Mouse (Mus musculus): Measurements from ENCODE around the gene Ndufaf3.
"Not testable (repeated sequence)": the region's sequence is repeated elsewhere in the genome, so short reads cannot be mapped to it uniquely, and the experiment has no call there.

Ndufaf3 gene

DNA sequence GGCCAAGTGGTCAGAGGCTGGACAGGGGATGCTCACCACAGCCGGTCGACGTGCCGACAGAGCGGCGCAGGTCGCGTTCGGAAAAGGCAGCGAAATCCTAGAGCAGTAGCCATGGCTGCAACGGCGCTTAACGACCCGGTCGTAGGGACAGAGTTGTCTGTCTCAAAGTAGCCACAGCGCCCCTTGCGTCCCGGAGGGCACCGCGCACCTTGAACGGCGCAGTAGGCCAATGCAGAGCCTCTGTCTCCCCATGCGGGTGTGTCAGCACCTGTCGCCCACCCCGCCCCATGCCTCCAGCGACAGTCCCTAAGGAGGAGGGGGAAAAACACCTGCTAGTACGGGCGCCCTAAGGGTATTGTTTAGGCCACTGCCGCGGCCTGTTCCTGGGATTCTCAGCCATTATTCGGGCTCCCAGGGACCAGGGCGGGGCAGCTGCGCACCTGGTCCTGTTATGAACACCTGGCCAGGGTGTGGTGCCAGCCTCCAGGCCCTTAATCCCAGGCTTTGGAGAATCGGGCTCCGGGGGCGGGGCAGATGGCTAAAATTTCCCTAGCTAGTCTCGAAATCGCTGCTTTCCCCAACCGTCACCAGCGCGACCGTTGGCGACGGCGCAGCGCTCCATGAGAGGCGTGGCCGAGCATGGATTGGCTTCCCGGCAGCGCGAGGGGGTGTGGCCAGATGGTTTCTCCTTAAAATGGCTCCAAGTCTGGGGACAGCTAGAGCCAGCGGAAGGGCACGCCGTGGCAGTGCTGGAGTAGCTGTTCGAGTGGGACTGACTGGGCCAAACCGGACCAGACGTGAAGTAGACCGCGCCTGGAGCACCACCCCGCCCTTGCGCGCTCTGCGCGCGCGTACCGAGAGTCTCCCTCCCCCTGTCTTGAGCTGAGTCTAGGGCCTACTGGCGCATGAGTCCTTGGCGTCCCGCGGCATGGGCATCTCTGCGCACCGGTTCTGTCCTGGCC lies at the start of gene Ndufaf3:
Gene Ndufaf3 (minus strand): TSS at position 620 of the 962 bp plus-strand sequence.
- DNase-seq (ENCODE audit: low read depth, low spot score) = peak; percentile 98

DNA sequence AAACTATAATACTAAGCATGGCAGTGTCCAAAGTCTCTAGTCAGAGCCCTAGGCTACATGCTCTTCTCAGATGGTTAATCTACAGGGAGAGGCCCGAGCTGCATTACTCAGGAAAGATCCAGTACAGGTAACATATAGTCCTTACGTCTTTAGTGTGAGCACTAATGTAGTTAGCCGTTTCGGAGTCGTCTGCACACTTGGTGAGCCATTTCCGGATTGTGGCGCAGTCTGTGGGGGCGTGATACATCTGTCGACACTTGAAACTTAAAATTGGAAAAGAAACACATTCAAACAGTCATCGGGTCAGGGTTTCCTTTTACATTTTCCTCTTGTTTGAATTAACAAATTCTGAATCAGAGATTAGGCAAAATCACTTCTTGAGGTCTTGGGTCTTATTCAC lies 44.3 kb upstream of the Ndufaf3 start:
- DNase-seq (ENCODE audit: low read depth, low spot score) = no peak

DNA sequence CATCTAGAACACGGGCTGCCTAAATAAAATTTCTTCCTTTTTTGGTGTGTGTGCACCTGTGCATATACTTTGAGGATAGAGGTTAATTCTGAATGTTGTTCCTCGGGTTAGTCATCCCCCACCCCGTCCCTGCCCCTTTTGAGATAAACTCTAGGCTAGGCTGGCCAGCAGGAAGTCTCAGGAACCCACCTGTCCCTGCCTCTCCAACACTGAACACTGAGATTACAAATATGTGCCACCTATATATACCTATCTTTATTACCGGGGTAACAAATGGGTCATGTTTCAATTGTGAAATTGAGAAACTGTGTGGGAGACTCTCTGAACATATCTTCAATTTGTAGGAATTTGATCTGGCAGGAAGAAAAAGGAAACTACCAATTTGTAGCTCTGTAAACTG lies 41.7 kb upstream of the Ndufaf3 start:
- no peak for DNase-seq (ENCODE audit: low read depth, low spot score)

DNA sequence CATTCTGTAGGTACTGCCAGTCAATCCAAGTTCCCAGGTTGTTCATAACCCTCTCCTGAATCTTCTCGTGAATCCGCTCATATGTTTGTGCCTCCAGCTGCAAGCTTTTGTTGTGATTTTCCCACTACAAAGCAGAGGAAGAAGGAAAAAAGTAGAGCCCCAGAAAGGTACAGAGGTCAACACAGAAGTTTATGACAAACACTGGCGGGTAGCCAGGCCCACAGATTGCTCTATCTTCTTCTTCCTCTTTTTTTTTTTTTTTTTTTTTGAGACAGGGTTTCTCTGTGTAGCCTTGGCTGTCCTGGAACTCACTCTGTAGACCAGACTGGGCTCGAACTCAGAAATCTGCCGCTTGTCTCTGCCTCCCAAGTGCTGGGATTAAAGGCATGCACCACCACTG lies 40.7 kb upstream of the Ndufaf3 start:
- DNase-seq (ENCODE audit: low read depth, low spot score) = not testable (repeated sequence)

DNA sequence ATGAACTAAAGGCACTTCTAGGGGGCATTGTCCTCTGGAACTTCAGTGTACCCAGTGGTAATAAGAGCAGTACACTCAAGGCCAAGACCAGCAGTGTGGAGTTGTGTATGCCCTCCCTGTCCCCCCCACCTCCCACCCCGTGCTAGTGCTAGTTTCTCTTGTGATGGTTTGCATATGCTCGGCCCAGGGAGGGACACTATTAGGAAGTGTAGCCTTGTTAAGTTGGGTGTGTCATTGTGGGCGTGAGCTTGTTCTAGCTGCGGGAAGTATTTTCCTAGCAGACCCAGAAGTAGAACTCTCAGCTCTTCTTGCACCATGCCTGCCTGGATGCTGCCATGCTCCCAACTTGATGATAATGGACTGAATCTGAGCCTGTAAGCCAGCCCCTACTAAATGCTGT lies 34.8 kb upstream of the Ndufaf3 start:
- DNase-seq (ENCODE audit: low read depth, low spot score) = no peak

DNA sequence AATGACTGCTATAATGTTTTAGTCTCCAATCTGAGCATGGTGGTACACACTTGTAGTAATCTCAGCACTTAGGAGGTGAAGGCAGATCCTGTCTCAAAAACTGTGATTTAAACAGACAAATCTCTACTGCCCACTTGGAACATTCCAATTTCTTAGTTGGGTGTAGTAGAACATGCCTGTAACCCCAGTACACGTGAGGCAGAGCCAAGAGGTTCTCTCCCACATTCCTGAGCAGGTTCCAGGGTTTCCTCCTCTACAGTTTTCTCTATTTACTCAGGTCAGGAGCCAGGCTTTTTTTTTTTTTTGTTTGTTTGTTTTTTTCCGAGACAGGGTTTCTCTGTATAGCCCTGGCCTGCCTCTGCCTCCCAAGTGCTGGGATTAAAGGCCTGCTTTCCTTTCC lies 32.8 kb upstream of the Ndufaf3 start:
- no peak for DNase-seq (ENCODE audit: low read depth, low spot score)

DNA sequence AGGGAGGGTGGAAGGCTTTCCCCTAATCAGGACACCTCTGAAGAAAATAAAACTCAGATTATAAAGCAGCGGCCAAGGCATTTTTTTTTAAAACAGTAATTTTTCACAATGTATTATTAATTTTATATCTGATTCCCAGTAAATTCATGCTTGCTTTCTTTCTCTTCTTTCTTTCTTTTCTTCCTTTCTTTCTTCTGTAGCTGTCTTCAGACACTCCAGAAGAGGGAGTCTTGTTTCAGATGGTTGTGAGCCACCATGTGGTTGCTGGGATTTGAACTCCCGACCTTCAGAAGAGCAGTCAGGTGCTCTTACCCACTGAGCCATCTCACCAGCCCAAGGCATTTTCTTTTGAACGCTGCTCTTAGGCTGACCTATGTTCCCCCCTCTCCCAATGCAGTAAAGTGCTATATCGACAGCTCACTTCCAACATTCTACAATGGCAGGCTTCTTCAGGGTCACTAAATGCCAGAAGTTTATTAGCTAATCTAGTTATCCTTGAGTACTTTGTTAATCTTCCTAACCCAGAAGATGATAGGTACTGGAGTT lies 31.9 kb upstream of the Ndufaf3 start:
- no peak for DNase-seq (ENCODE audit: low read depth, low spot score)

DNA sequence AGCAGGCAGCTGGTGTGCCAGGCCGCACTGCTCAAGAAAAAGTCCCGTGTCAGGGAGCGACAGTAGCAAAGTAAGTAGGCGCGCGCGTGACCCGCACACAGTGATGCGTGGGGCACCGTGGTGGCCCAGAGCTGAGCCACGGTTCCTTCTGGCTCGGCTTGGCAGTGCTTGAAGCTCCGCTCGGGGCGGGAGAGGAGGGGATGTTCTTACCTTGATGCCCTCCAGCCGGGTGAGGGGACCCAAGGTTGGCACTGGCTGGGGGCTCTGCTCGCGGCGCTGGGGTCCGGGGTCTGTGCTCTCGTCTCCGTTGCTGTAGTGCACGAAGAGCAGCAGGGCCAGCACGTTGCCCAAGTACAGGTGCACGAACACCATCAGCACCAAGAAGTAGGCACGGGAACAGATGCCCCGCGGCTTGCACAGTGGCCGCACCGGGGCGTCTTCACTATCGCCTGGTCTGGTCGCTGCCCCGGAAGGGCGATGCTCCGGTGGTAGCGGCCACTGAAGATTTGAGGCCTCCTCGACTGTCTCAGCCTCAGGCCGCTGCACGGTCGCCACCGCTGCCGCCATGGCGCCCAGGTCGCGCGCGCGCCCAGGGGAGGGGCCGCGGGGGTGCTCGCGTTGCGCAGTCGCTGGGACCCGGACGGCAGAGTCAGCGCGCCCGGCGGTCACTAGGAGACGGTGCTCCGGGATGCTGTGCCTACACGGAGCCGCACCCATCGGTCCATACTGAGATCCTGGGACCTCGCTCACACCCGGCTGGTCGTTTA lies 29.9 kb upstream of the Ndufaf3 start, which contains the start of gene P4htm:
Gene P4htm (minus strand): TSS at position 670 of the 767 bp plus-strand sequence.
- DNase-seq (ENCODE audit: low read depth, low spot score) = peak; percentile 49

DNA sequence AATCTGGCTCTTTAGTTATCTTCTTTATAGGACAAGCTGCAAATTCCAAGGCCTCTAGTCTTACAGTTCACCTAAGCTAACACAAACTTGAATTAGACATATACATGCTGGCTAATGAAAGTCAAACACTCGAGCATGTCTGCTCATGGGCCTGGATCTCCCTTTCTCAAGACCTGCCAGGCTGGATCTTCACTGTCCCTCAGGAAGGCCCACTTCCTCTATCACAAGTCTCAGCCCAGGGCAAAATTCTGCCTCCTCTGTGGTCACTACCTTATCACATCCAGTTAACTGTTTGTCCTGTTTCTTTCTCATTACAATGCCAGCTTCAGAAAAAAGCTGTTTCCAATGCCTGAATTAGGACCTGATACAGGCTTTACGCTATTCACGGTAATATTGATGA lies 27.1 kb upstream of the Ndufaf3 start:
- DNase-seq (ENCODE audit: low read depth, low spot score) = no peak

DNA sequence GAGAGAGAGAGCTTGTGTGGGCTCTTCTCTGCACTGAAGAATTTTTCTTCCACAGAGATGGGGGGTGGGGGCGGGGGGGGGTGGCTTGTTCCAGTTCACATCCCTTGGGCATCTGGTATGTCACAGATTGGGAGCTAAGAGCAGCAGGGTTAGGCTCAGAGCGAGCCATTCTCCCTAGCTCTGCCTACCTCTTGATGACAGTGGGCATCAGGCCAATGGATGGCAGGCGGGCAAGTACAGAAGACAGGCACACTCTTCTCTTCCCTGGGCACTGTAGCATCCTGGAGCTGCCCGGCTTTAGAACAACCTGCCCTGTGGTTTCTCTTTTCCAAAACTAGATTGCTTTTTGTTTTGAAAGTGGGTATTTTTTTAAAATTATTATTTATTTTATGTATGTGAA lies 24.2 kb upstream of the Ndufaf3 start:
- no peak for DNase-seq (ENCODE audit: low read depth, low spot score)

DNA sequence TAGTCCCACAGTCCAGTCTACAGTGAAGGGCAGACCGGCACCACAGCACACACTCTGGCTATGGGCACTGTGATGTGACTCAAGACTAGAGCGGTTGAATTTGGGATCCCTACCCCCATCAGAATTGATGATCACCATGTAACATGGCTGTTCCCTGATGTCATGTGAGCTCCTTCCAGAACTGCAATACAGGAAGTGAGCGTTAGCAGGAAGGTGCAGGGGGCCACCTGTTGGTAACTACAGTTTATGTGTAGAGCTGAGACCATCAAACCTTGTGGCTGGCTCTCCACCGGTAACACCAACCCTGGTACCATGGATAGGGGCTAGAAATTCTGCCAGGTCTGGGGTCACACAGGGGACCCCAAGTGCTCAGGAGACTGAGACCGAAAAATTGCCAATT lies 22.0 kb upstream of the Ndufaf3 start:
- peak; percentile 50 for DNase-seq (ENCODE audit: low read depth, low spot score)

DNA sequence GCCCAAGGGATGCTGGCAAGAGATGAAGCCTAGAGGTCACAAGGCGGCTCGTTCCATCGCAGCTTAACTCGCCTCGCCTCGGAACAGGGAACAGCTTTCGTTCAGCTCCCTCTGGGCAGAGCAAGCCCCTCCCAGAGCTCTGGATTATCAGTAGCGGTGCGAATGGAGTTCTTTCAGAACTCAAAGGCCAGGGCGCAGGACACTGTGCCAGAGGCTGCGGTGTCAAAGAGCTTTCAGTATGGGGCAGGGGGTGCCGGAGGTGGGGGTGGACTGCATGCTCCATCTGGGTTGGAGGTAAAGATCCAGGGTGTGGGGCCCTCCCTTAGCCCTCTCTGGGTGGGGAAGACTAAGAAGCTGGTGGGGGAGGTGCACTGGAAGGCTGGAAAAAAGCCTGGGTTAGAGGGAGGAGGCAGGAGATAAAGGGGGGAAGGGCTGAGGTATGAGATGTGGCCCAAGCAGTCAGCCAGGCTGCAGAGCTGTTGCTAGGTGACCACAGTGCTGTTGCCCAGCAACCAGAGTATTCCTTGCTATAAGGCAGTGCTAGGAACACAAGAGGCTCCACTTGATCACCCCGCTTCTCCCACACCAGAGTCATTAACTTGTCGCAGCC lies 20.4 kb upstream of the Ndufaf3 start:
- no peak for DNase-seq (ENCODE audit: low read depth, low spot score)

DNA sequence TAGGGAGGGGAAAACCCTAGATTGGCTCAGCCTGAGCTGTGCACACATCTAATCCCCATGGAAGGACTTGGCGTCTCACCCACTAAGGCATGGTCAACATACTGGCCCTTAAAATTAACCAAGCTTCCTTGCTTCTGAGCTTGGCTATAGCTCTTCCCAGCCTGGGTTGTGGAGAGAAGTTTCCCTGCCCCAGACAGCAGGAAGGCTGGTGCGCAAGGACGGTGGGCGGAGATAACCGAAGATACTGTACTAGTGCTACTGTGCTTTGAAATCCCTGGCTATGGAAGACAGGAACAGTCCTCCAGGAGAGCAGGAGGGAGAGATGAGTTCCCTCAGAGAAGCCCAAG lies 12.1 kb upstream of the Ndufaf3 start:
- DNase-seq (ENCODE audit: low read depth, low spot score) = no peak

DNA sequence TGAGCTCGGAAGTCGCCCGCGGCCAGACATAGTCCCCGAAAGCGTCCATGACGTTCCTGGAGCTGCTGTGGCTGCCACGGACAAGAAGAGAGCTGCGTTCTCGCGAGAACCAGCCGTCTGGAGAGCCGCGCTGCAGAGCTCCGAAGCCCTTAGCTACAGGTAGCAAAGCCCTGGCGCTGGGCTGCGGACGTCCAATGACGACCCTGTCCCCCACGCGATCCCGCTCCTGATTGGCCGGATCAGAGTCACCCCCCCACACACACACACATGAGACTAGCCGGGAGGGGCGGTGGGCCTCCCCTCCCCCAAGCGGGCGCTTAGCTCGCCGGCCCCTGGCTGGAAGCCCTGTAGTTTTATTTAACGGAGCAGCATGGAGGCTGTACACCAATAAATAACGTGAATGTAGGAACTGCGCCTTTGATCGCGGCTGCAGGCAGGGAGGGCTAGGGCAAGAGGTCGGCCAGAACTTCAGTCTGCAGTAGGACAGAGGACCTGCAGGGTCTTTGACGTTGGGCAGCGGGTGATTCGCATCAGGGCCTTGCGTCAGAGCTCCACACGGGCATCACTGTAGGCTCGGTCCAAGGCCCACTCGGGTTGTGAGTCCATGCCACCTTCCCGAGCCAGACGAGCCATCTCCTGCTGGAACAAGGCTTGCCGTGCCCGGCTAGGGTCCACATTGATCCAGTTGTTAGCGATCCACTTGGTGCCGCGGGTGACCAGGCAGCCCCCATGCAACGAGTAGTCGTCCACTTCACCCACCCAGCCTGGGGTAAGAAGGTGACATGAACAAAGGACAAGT lies 11.5 kb upstream of the Ndufaf3 start, which contains the start of gene Wdr6:
Gene Wdr6 (minus strand): TSS at position 195 of the 799 bp plus-strand sequence.
- DNase-seq (ENCODE audit: low read depth, low spot score) = peak; percentile 98

DNA sequence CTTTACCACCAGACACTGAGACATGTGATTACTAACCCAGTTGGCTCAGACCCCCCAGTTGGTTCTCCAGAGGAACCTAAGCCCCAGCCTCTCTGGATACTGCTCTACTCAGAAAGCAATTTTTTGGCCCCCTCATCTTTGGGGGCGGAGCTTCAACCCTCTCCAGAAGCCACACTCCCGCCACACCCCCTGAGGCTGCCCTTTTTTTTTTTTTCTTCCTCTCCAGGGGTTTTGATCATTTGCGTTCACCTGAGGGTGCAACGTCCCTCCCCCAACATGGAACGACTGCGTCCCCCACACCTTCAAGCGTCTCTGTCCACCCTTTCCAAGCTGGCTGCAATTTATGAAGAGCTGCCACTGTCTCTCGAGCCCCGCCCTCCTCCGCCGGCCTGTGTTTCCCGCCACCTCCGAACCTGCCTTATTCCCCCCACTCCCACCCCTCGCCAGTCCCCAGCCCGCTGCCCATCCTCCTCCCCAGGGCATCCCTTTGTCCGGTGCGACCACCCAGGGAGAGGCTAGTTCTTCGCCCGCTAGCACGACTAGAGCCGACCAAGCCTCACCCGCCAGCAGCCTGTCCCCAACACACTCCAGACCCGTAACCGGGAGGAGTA lies 10.8 kb upstream of the Ndufaf3 start:
- peak; percentile 68 for DNase-seq (ENCODE audit: low read depth, low spot score)

DNA sequence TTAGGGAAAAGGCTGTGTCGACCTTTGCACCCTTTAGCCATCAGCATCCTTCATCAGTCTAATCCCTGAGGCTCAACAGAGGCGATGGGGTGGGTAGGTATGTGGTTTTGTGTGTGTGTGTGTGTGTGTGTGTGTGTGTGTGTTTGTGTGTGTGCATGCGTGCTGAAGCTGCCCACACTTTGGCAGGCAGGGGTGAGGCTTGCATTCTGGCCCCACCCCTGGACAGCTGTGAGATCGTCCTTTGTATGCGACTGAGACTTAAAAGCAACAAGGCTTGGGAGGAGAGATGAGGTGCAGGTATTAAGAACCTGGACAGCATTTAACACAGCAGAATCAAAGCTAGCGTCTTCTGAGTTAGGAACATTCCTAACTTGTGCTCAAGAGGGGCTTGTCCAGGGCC lies 9.8 kb upstream of the Ndufaf3 start:
- no peak for DNase-seq (ENCODE audit: low read depth, low spot score)

DNA sequence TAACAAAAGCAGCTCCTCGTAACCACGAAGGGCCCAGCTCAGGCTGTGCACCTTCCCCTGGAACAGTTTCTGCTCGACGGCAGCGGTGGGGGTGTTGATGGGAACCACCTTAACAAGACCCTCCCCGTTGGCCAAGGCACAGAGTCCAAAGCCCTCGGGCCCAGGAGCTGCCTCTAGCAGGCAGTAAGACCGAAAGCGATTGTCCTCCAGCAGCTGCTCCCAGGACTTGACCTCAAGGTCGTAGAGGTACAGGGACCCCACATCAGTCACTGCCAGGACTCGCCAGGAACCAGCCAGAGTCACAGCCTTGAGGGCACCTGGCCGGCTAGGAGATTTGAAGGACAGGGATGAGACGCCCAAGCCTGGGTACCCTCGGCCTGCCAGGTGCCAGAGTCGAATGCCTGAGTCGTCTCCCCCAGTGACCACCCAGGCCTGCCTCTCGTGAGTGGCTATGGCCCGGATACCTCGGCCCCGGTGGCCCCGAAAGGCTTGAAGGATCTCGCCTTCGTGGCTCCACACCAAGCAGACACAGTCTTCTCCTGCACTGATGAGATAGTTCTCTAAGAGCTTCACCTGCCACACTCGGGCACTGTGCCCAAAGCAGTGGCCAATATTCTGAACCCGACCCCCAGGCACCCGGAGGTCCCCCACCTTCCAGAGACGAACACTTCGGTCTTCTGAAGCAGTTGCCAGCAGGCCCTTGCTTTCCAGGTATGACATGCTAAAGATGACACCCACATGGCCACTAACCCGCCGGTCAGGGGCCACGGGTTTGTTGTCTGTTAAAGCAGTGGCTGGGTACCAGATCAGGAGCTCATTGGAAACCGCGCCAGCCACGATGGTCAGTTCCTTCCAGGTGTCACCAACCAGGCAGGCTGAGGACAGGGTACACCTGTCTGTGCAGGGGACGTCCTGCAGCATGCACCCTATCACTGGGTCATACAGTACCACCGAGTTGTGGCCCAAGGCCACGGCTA lies 8.4 kb upstream of the Ndufaf3 start:
- DNase-seq (ENCODE audit: low read depth, low spot score) = no peak

DNA sequence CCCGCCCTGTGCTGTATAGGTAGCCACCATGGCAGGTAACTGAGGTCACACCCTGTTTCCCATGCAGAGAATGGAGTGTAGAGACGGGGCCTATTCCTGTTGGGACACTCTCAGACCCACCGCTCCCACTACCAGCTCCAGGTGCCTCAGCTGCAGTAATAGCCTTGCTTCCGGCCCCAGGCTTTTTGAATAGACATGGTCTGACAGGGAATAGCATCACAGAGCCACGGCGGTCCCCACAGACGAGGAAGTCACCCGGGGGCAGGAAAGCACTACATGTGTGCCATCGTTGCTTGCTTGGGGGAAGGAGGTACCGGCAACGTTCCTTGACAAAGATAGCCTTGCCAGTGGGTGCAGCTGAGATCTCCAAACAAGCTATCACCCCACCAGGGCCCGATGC lies 7.7 kb upstream of the Ndufaf3 start:
- no peak for DNase-seq (ENCODE audit: low read depth, low spot score)

Measured in A20 (cell line).